Mouse (Mus musculus): ENCODE results near the gene Prl2c2.
"Not testable (repeated sequence)": the region's sequence is repeated elsewhere in the genome, so short reads cannot be mapped to it uniquely, and the experiment has no call there.

Prl2c2 gene

DNA sequence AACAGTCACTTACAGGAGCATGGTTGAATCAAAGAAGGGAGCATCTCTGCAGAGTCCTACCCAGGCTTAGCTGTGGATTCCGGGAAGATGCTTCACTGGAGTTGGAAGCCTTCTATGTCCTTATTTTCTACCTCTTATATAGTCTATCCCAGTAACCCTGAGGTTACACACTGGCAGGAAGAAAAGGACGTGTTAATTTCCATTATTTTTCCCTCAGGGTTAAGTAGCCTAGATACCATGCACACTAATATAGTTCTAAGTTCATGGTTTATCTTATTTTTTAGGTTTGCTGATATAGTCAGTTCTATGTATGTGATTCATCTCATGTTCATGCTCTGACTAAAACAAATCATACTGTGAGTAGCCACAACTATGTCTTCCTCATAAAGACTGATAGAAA is at the start of gene Prl2c2:
Gene Prl2c2, minus strand, starts transcription at position 101 of the 400 bp plus-strand sequence.
- in situ Hi-C loops (cut with MboI, MseI) = not testable (repeated sequence)

DNA sequence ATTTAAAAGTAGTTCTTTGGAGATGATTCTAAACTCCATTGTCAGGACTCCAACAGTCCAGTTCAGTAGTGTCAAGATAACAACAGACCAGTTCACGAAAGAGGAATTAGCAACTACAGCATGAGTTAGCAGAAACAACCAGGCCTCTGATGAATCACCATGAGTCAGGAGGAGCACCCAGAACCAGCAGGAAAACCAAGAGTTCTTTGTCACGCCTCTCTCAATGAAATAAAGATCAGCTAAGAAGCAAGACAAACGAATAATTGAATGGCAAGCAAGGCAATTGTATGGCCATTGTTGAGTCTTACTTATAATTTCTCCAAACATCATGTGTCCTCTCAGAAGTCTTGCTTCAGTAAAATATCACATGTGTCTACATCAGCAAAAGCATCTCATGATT is 20.7 kb upstream of the Prl2c2 start:
- in situ Hi-C loops (cut with MboI, MseI) = not testable (repeated sequence)

GRCm38 (mm10) chr13:13013993-13014549 is 8.9 kb upstream of the Prl2c2 start:
- in situ Hi-C loops (cut with MboI, MseI) = loop anchor here (5.0 kb wide), 1 partner anchor 163 kb away; no protein-coding TSS in a partner anchor
